Mouse (Mus musculus): ENCODE measurements around the gene Gpr153. TPM values are rescaled to one million over a fixed set of nuclear protein-coding genes. Genes with fewer than 3 reads are reported as not detected.

Gene Gpr153
- polyA plus RNA-seq, 1 experiment = 6.5 TPM

DNA sequence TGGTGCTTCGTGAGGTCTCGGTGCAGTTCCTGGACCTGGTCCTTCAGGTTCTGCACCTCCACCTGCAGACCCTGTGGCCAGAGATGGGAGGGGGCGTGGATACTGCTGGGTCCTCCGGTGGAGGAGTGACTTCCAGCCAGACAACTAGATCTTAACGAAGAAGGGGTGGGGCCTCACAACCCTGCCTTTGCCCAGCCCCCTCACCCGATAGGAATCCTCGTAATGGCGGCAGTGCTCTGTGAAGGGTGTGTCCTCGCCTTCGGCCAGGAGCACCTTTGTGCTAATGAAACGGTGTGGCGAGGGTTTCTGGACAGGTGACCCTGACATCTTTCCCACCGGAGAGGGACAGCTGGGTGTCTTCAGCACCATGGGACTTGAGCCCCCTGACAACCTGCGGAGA lies 38.2 kb downstream of the Gpr153 start:
- Histone ChIP-seq H3ac (ENCODE audit: control insufficient read depth, insufficient read length) (no peak overlapping the region), H3K4me2 (ENCODE audit: low read depth) (no peak overlapping the region), H3K79me2 (ENCODE audit: control insufficient read depth, insufficient read depth) (no peaks in the 10 kb centered on the region), H3K27me3 (ENCODE audit: control insufficient read depth, insufficient read depth, insufficient read length) (peaks cover 22% of the 10 kb centered on the region), H3K36me3 (ENCODE audit: control insufficient read depth, insufficient read depth) (no peaks in the 10 kb centered on the region), H3K4me3 (no peak overlapping the region)
- TF ChIP-seq E2F4 (IDR thresholded peaks at IDR 0.05; ENCODE audit: insufficient read depth) = no peak
- no peak for TF ChIP-seq REST (IDR thresholded peaks at IDR 0.05; ENCODE audit: insufficient read depth, insufficient read length)
- TF ChIP-seq USF1 (IDR thresholded peaks at IDR 0.05; ENCODE audit: low read depth) = no peak
- TF ChIP-seq TCF3 (IDR thresholded peaks at IDR 0.05; ENCODE audit: insufficient read length, low read depth) = no peak
- no peak for TF ChIP-seq TCF12 (IDR thresholded peaks at IDR 0.05; ENCODE audit: insufficient read depth, poor library complexity, severe bottlenecking)
- no peak for TF ChIP-seq POLR2A (IDR thresholded peaks at IDR 0.05; ENCODE audit: insufficient read length, low read depth)
- TF ChIP-seq MYOG (IDR thresholded peaks at IDR 0.05; ENCODE audit: control insufficient read depth in 1 of 3, insufficient read depth in 1 of 3, insufficient read length in 2 of 3, low read depth in 2 of 3) = no peak
- no peak for TF ChIP-seq MAX (IDR thresholded peaks at IDR 0.05; ENCODE audit: low read depth)
- TF ChIP-seq SRF (IDR thresholded peaks at IDR 0.05; ENCODE audit: control insufficient read depth, insufficient read length, low read depth) = no peak
- no peak for TF ChIP-seq MYOD1 (IDR thresholded peaks at IDR 0.05; ENCODE audit: control insufficient read depth in 1 of 3, insufficient read length in 2 of 3, low read depth in 2 of 3)
- TF ChIP-seq POLR2AphosphoS2 (IDR thresholded peaks at IDR 0.05; ENCODE audit: insufficient read length, low read depth) = no peak
- TF ChIP-seq CEBPB (IDR thresholded peaks at IDR 0.05; ENCODE audit: insufficient read depth, poor library complexity, severe bottlenecking) = no peak

DNA sequence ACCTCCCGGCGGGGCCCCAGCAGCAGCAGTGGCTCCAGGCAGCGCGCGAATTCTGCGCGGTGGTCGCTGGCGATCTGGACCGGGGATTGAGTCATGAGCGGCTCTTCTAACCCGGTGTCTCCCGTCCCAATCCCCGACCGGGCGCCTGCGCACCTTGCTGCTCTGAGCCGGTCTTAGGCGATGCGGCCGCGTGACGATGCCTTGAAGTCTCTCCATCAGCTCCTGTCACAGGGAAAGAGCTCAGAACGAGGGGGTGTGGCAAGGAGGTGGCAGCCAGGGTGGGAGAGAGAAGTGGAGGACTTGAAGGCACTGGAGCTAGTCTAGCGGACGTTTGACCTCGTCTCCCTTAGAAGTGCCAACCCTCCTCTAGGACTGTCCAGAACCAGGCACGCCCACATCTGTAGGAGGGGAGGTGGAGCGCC lies 39.2 kb downstream of the Gpr153 start:
- no peak overlapping the region for H3K4me3 ChIP-seq
- no peak for TF ChIP-seq SRF (IDR thresholded peaks at IDR 0.05; ENCODE audit: control insufficient read depth, insufficient read length, low read depth)
- TF ChIP-seq MAX (IDR thresholded peaks at IDR 0.05; ENCODE audit: low read depth) = no peak
- no peak for TF ChIP-seq CEBPB (IDR thresholded peaks at IDR 0.05; ENCODE audit: insufficient read depth, poor library complexity, severe bottlenecking)
- TF ChIP-seq E2F4 (IDR thresholded peaks at IDR 0.05; ENCODE audit: insufficient read depth) = no peak
- no peak for TF ChIP-seq TCF12 (IDR thresholded peaks at IDR 0.05; ENCODE audit: insufficient read depth, poor library complexity, severe bottlenecking)
- TF ChIP-seq USF1 (IDR thresholded peaks at IDR 0.05; ENCODE audit: low read depth) = no peak
- no peak for TF ChIP-seq TCF3 (IDR thresholded peaks at IDR 0.05; ENCODE audit: insufficient read length, low read depth)
- TF ChIP-seq POLR2AphosphoS2 (IDR thresholded peaks at IDR 0.05; ENCODE audit: insufficient read length, low read depth) = no peak
- TF ChIP-seq MYOG (IDR thresholded peaks at IDR 0.05; ENCODE audit: control insufficient read depth in 1 of 3, insufficient read depth in 1 of 3, insufficient read length in 2 of 3, low read depth in 2 of 3) = no peak
- TF ChIP-seq REST (IDR thresholded peaks at IDR 0.05; ENCODE audit: insufficient read depth, insufficient read length) = no peak
- TF ChIP-seq MYOD1 (IDR thresholded peaks at IDR 0.05; ENCODE audit: control insufficient read depth in 1 of 3, insufficient read length in 2 of 3, low read depth in 2 of 3) = no peak
- no peak for TF ChIP-seq POLR2A (IDR thresholded peaks at IDR 0.05; ENCODE audit: insufficient read length, low read depth)
- H3ac ChIP-seq (ENCODE audit: control insufficient read depth, insufficient read length) = no peak overlapping the region
- H3K27me3 ChIP-seq (ENCODE audit: control insufficient read depth, insufficient read depth, insufficient read length) = peaks cover 22% of the 10 kb centered on the region
- H3K79me2 ChIP-seq (ENCODE audit: control insufficient read depth, insufficient read depth) = no peaks in the 10 kb centered on the region
- H3K36me3 ChIP-seq (ENCODE audit: control insufficient read depth, insufficient read depth) = no peaks in the 10 kb centered on the region
- peak overlapping the region; percentile 79 for H3K4me2 ChIP-seq (ENCODE audit: low read depth)

DNA sequence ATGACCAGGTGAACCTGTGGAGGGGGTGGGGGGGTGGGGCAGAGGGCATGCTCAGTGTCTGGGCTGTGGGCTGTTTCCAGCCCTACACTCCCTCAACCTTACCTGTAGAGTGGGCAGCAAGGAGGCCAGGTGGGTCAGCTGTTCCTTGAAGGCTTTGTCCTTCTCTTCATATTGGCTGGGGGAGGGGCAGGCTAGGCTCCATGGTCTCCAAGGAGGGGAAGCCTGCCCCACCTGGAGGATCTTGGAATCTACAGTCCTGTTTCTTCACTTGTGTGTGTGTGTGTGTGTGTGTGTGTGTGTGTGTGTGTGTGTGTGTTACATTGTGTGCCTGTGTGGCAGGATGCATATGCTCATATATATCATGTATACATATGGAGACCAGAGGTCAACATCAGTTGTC lies 39.9 kb downstream of the Gpr153 start:
- Histone ChIP-seq H3K79me2 (ENCODE audit: control insufficient read depth, insufficient read depth) (no peaks in the 10 kb centered on the region), H3K27me3 (ENCODE audit: control insufficient read depth, insufficient read depth, insufficient read length) (peaks cover 22% of the 10 kb centered on the region), H3K36me3 (ENCODE audit: control insufficient read depth, insufficient read depth) (no peaks in the 10 kb centered on the region), H3K4me3 (no peak overlapping the region), H3K4me2 (ENCODE audit: low read depth) (no peak overlapping the region), H3ac (ENCODE audit: control insufficient read depth, insufficient read length) (no peak overlapping the region)
- TF ChIP-seq USF1 (IDR thresholded peaks at IDR 0.05; ENCODE audit: low read depth) (no peak), MYOD1 (IDR thresholded peaks at IDR 0.05; ENCODE audit: control insufficient read depth in 1 of 3, insufficient read length in 2 of 3, low read depth in 2 of 3) (no peak), CEBPB (IDR thresholded peaks at IDR 0.05; ENCODE audit: insufficient read depth, poor library complexity, severe bottlenecking) (no peak), SRF (IDR thresholded peaks at IDR 0.05; ENCODE audit: control insufficient read depth, insufficient read length, low read depth) (no peak), POLR2AphosphoS2 (IDR thresholded peaks at IDR 0.05; ENCODE audit: insufficient read length, low read depth) (no peak), MAX (IDR thresholded peaks at IDR 0.05; ENCODE audit: low read depth) (no peak), E2F4 (IDR thresholded peaks at IDR 0.05; ENCODE audit: insufficient read depth) (no peak), TCF3 (IDR thresholded peaks at IDR 0.05; ENCODE audit: insufficient read length, low read depth) (no peak), MYOG (IDR thresholded peaks at IDR 0.05; ENCODE audit: control insufficient read depth in 1 of 3, insufficient read depth in 1 of 3, insufficient read length in 2 of 3, low read depth in 2 of 3) (no peak), REST (IDR thresholded peaks at IDR 0.05; ENCODE audit: insufficient read depth, insufficient read length) (no peak), TCF12 (IDR thresholded peaks at IDR 0.05; ENCODE audit: insufficient read depth, poor library complexity, severe bottlenecking) (no peak)

DNA sequence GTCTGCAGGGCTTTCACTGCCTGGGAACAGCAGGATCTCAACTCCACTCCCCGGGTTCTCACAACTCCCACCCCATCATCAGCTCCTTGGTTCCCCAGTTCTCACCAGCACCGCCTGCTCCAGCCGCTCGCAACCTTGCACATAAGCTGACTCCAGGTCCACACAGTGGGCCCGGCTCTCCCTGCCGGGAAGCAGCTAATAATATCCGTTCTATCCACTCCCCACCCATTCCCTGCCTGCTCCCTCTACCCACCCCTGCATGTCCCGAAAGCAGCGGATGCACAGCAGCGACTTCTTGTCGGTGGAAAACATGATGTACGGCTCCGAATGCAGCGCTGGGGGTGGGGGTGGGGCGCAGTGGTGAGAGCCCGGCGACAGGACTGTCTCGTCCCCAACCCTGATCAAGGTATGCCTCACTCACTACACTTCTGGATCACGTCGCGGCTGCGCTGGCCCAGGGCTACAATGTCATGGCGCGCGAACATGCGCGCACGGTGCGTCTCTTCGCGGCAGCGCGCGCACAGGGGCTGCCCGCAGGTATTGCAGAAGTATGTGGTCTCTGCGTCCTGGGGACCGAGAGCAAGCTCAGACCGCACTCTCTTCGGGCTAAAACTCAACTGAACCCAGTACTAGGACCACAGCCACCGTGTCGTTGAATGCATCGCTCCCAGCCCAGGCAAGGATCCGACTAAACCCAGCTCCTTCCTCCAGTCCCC lies 41.6 kb downstream of the Gpr153 start:
- H3ac ChIP-seq (ENCODE audit: control insufficient read depth, insufficient read length) = no peak overlapping the region
- H3K36me3 ChIP-seq (ENCODE audit: control insufficient read depth, insufficient read depth) = no peaks in the 10 kb centered on the region
- peaks cover 22% of the 10 kb centered on the region for H3K27me3 ChIP-seq (ENCODE audit: control insufficient read depth, insufficient read depth, insufficient read length)
- no peak overlapping the region for H3K4me3 ChIP-seq
- TF ChIP-seq POLR2A (IDR thresholded peaks at IDR 0.05; ENCODE audit: insufficient read length, low read depth) (no peak), POLR2AphosphoS2 (IDR thresholded peaks at IDR 0.05; ENCODE audit: insufficient read length, low read depth) (no peak), CEBPB (IDR thresholded peaks at IDR 0.05; ENCODE audit: insufficient read depth, poor library complexity, severe bottlenecking) (no peak), REST (IDR thresholded peaks at IDR 0.05; ENCODE audit: insufficient read depth, insufficient read length) (no peak), MYOD1 (IDR thresholded peaks at IDR 0.05; ENCODE audit: control insufficient read depth in 1 of 3, insufficient read length in 2 of 3, low read depth in 2 of 3) (no peak), SRF (IDR thresholded peaks at IDR 0.05; ENCODE audit: control insufficient read depth, insufficient read length, low read depth) (no peak), USF1 (IDR thresholded peaks at IDR 0.05; ENCODE audit: low read depth) (no peak), MYOG (IDR thresholded peaks at IDR 0.05; ENCODE audit: control insufficient read depth in 1 of 3, insufficient read depth in 1 of 3, insufficient read length in 2 of 3, low read depth in 2 of 3) (no peak), TCF3 (IDR thresholded peaks at IDR 0.05; ENCODE audit: insufficient read length, low read depth) (no peak), MAX (IDR thresholded peaks at IDR 0.05; ENCODE audit: low read depth) (no peak), E2F4 (IDR thresholded peaks at IDR 0.05; ENCODE audit: insufficient read depth) (no peak), TCF12 (IDR thresholded peaks at IDR 0.05; ENCODE audit: insufficient read depth, poor library complexity, severe bottlenecking) (no peak)
- peak overlapping the region; percentile 1 for H3K4me2 ChIP-seq (ENCODE audit: low read depth)
- H3K79me2 ChIP-seq (ENCODE audit: control insufficient read depth, insufficient read depth) = no peaks in the 10 kb centered on the region
